Mouse (Mus musculus): ENCODE measurements at regions not wholly inside any gene's neighbourhood (a gene's known extent, or its start where the extent isn't known, plus 50 kb on each side); places are given as distances from the start of the nearest gene placed in this dataset.

DNA sequence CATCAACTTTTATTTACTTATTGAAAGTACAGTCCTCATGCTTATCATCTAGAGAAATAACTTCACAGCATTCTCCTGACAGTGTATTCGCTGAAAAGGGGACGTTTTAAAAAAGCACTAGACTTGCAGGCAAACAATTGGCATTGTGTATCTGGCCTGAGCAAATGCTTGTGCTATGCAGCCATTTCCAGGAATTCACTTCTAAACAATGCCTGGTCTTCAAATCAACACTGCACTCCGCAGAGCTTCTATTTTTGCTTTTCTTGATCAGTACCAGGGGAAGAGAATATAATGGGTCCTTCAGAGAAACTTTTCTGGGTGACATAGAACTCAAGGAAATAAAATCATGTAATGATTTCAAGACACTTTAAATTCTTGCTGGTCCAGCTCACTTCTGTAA, 150.5 kb upstream of the C030005K15Rik start:
- TF ChIP-seq CTCF (IDR thresholded peaks at IDR 0.05; ENCODE audit: borderline replicate concordance, insufficient read depth, low read depth, low read length), result no peak
- TF ChIP-seq POLR2A (IDR thresholded peaks at IDR 0.05; ENCODE audit: borderline replicate concordance, insufficient read depth, low read length), result no peak

Measured in cerebellum, adult 2 months (tissue).